Mouse (Mus musculus): Measurements from ENCODE around the gene Smad1.
A peak's percentile ranks its signal among the peaks of the same experiment; 100 is the strongest.

Smad1 gene

DNA sequence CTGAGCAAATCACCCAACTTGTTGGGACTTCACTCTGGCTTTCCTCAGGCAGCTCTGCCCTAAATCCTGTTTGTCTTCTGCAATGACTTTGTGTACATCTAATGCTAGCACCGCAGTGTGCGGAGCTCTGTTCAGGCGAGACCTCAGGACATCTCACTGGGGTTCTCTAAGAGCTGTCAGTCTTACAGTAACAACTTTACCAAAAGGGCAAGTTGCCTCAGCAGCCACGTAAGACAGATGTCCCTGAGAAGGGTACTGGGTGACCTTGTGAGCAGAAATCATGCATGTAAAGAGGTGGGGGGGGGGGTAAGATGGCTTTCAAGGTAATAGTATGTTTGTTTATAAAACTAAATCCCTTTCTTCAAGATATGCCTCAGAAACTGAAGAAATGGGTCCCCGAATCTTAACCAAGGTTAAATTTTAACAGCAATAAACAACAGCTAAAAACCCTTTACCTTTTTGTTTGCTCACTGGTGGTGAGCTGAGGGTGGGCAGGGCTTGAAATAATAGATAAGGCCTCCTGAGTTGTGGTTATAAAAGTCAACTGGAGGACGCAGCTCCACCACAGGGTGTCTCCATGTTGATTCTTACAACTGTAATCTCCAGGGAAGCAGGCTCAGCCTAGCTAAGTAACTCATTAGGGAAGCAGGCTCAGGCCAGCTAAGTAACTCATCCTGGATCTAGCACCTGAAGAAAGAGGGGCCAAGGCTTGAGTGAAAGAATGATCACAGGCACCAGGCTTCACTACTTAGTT lies 38.4 kb downstream of the Smad1 start:
- Histone ChIP-seq H3K27me3 (ENCODE audit: insufficient read depth, low read length) (no peaks in the 10 kb centered on the region), H3K9me3 (ENCODE audit: low read length) (no peaks in the 10 kb centered on the region), H3K4me3 (replicated peaks; ENCODE audit: low read length) (no peak overlapping the region), H3K4me1 (replicated peaks; ENCODE audit: low read depth, low read length) (peaks cover 18% of the 10 kb centered on the region), H3K36me3 (ENCODE audit: insufficient read depth, low read length) (peaks cover 13% of the 10 kb centered on the region)
- TF ChIP-seq POU5F1 (IDR thresholded peaks at IDR 0.05; ENCODE audit: borderline replicate concordance, low read length) = no peak
- TF ChIP-seq CTCF (conservative IDR thresholded peaks at IDR 0.05; ENCODE audit: low read length) = no peak
- no peak for TF ChIP-seq NANOG (IDR thresholded peaks at IDR 0.05; ENCODE audit: borderline replicate concordance, low read length)

DNA sequence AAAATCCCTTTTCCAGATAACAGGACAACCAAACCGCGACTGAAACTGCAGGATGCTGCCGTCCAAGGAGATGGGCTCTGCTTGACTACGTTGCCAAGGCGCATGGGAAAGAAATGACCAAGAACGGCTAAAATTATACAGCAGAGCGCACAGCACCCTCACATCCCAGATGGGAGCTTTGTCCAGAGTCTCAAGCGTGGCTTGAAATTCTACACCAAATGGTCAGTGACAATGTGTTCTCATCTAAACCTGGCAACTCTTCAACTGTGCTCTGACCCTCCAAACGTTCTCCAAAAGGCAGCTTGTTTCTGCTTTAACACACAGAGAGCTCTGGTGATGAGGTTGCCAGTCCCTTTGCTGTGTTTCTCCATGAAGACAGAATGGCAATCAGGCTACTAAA lies 39.0 kb downstream of the Smad1 start:
- H3K36me3 ChIP-seq (ENCODE audit: insufficient read depth, low read length) = peaks cover 8% of the 10 kb centered on the region
- no peak for TF ChIP-seq CTCF (conservative IDR thresholded peaks at IDR 0.05; ENCODE audit: low read length)
- TF ChIP-seq POU5F1 (IDR thresholded peaks at IDR 0.05; ENCODE audit: borderline replicate concordance, low read length) = no peak
- TF ChIP-seq NANOG (IDR thresholded peaks at IDR 0.05; ENCODE audit: borderline replicate concordance, low read length) = no peak
- no peaks in the 10 kb centered on the region for H3K9me3 ChIP-seq (ENCODE audit: low read length)

DNA sequence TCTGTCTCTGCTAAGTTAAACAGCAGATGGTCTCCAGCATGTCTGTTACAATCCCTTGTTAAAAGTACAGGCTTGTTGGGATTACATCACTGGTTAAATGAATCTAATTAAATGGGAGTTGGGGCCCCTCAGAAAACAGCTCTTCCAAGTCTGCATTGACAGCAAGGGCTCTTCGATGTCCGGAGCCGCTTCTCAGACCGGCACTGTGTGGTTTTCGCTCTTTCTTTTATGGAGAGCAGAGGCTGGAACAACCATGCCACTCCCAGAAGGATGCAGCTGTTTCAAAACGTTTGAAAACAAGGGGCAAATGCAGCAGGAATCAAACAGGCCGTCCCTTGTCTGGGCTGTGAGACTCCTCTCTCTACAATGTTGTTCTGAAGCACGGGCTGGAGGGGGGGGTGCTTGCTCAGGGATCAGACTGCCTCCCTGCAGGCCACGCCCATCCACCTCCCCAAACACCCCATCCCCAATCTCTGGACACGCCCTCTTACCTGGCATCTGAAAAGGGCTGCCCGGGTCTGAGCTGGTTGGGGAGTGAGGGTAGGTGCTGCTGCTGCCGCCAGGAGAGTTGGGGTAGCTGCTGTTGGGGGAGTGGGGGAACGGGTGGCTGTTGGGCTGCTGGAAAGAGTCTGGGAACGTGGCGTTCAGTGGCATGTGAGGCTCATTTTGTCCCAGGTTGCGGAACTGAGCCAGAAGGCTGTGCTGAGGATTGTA lies 43.4 kb downstream of the Smad1 start:
- H3K36me3 ChIP-seq (ENCODE audit: insufficient read depth, low read length) = peaks cover 12% of the 10 kb centered on the region; the same call in 1 of the 2 replicates
- no peaks in the 10 kb centered on the region for H3K27me3 ChIP-seq (ENCODE audit: insufficient read depth, low read length)
- H3K4me3 ChIP-seq (replicated peaks; ENCODE audit: low read length) = peak overlapping the region; percentile 45; the same call in 1 of the 2 replicates
- TF ChIP-seq POU5F1 (IDR thresholded peaks at IDR 0.05; ENCODE audit: borderline replicate concordance, low read length) (no peak), NANOG (IDR thresholded peaks at IDR 0.05; ENCODE audit: borderline replicate concordance, low read length) (no peak), CTCF (conservative IDR thresholded peaks at IDR 0.05; ENCODE audit: low read length) (no peak)
- peaks cover 41% of the 10 kb centered on the region for H3K4me1 ChIP-seq (replicated peaks; ENCODE audit: low read depth, low read length)
- no peaks in the 10 kb centered on the region for H3K9me3 ChIP-seq (ENCODE audit: low read length)

More for the DNA sequence above, 39.0 kb downstream of the Smad1 start:
- H3K27me3 ChIP-seq (ENCODE audit: insufficient read depth, low read length) = no peaks in the 10 kb centered on the region
- peaks cover 25% of the 10 kb centered on the region for H3K4me1 ChIP-seq (replicated peaks; ENCODE audit: low read depth, low read length)
- H3K4me3 ChIP-seq (replicated peaks; ENCODE audit: low read length) = no peak overlapping the region

DNA sequence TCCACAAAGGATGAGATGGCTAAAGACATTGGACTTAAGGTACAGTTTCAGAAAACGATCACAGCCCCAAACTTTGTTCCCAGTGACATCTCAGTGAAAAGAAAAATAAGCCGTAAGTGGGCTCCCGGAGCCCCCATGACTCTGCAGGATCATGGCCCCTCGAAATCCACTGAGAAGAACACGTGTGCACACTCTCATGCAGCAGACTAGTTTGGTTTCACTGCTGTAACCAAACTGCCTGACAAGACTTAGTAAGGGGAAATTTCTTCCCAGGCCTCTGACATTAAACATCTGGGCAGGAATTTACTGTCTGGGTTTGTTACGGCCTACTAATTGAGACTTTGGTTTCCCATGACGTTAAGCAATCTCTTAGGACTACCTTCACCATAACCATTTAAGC lies 45.3 kb downstream of the Smad1 start:
- Histone ChIP-seq H3K36me3 (ENCODE audit: insufficient read depth, low read length) (peaks cover 20% of the 10 kb centered on the region; the same call in 1 of the 2 replicates), H3K27me3 (ENCODE audit: insufficient read depth, low read length) (no peaks in the 10 kb centered on the region), H3K9me3 (ENCODE audit: low read length) (no peaks in the 10 kb centered on the region), H3K4me3 (replicated peaks; ENCODE audit: low read length) (no peak overlapping the region), H3K4me1 (replicated peaks; ENCODE audit: low read depth, low read length) (peaks cover 36% of the 10 kb centered on the region)
- TF ChIP-seq CTCF (conservative IDR thresholded peaks at IDR 0.05; ENCODE audit: low read length) (no peak), NANOG (IDR thresholded peaks at IDR 0.05; ENCODE audit: borderline replicate concordance, low read length) (no peak), POU5F1 (IDR thresholded peaks at IDR 0.05; ENCODE audit: borderline replicate concordance, low read length) (no peak)

DNA sequence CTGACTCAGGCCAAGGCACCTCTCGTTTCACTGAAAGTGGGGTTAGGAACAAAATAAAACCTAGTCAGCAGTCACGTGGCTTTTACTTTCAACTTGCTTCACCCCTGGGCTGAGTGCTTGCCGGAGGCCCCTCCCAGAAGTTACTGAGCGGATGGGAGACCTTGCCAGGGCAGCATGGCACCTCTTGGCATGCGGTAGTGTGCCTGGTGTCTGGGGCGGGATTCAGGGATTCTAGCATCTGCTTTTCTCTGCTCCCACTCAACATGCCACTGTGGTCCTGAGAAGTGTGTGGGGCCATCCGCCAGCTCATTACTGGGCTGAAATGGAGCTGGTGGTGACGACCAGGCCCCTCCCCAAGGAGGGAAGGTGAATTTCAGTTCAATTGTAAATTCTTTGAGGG lies 47.4 kb downstream of the Smad1 start:
- Histone ChIP-seq H3K4me3 (replicated peaks; ENCODE audit: low read length) (peak overlapping the region; percentile 41; the same call in 1 of the 2 replicates), H3K36me3 (ENCODE audit: insufficient read depth, low read length) (peaks cover 25% of the 10 kb centered on the region; the same call in 1 of the 2 replicates), H3K27me3 (ENCODE audit: insufficient read depth, low read length) (no peaks in the 10 kb centered on the region), H3K4me1 (replicated peaks; ENCODE audit: low read depth, low read length) (peaks cover 31% of the 10 kb centered on the region), H3K9me3 (ENCODE audit: low read length) (no peaks in the 10 kb centered on the region)
- no peak for TF ChIP-seq POU5F1 (IDR thresholded peaks at IDR 0.05; ENCODE audit: borderline replicate concordance, low read length)

DNA sequence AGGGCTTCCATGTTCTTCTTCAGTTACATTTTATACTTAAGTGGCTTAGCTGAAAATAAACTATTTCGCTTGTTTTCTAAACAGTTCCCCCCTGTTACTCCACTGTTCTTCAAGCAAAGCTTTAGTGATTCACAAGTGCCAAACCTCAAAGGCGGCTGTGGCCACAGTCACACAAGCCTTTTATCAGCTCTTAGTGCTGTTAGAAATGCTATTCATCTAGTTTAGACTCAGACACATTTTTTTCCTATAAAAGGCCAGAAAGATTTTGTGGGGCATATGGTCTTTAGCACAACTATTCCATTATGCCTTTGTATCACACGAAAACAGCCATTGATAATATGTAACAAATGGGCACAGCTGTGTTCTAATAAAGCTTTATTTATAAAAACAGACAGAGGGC lies 48.5 kb downstream of the Smad1 start:
- no peaks in the 10 kb centered on the region for H3K27me3 ChIP-seq (ENCODE audit: insufficient read depth, low read length)
- TF ChIP-seq NANOG (IDR thresholded peaks at IDR 0.05; ENCODE audit: borderline replicate concordance, low read length) (no peak), CTCF (conservative IDR thresholded peaks at IDR 0.05; ENCODE audit: low read length) (no peak), POU5F1 (IDR thresholded peaks at IDR 0.05; ENCODE audit: borderline replicate concordance, low read length) (no peak)
- H3K9me3 ChIP-seq (ENCODE audit: low read length) = no peaks in the 10 kb centered on the region
- H3K36me3 ChIP-seq (ENCODE audit: insufficient read depth, low read length) = peaks cover 30% of the 10 kb centered on the region; the same call in 1 of the 2 replicates
- H3K4me1 ChIP-seq (replicated peaks; ENCODE audit: low read depth, low read length) = peaks cover 21% of the 10 kb centered on the region
- no peak overlapping the region for H3K4me3 ChIP-seq (replicated peaks; ENCODE audit: low read length)

DNA sequence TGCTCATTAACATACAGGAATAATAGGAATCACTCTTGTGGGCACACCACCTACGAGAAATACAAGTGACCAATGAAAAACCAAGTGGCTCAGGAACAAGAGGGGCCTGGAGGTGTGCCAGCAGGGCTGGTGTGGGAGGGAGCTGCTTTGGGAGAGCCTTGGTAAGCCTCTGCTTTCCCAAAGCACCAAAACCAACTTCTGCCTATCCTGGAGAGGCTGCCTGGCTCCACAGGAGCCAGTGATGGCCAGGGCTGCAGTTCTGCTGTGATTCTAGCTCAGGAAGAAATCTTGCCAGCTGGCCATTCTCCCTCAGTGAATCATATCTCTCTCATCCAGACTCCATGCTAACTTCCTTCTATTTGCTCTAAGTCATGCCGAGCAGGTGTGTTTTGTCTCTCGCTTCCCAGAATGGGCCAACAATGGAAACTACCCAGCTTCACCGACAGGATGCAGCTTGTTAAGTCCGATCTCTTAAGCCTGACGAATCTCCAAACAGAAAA lies 49.2 kb downstream of the Smad1 start:
- Histone ChIP-seq H3K9me3 (ENCODE audit: low read length) (no peaks in the 10 kb centered on the region), H3K4me3 (replicated peaks; ENCODE audit: low read length) (no peak overlapping the region), H3K36me3 (ENCODE audit: insufficient read depth, low read length) (peaks cover 30% of the 10 kb centered on the region; the same call in 1 of the 2 replicates), H3K4me1 (replicated peaks; ENCODE audit: low read depth, low read length) (peaks cover 15% of the 10 kb centered on the region), H3K27me3 (ENCODE audit: insufficient read depth, low read length) (no peaks in the 10 kb centered on the region)
- TF ChIP-seq POU5F1 (IDR thresholded peaks at IDR 0.05; ENCODE audit: borderline replicate concordance, low read length) = no peak
- TF ChIP-seq NANOG (IDR thresholded peaks at IDR 0.05; ENCODE audit: borderline replicate concordance, low read length) = no peak
- TF ChIP-seq CTCF (conservative IDR thresholded peaks at IDR 0.05; ENCODE audit: low read length) = no peak

DNA sequence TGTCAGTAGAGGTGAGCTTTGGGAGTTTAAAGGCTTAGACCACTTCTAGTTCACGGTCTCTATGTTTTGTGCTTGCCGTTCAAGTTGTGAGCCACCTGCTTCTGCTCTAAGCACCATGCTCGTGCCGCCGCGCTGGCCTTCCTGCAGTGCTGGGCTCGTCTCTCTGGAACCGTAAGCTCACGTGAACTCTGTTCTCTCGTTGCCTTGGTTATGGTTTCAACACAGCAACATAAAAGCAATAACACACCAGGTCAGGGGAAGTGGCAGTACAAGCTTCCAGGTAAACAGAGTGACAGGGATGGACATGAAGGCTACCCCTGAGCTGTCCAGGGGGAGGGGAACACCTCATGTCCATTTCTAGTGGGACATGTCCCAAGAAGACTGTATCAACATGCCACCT lies 52.9 kb downstream of the Smad1 start:
- H3K4me1 ChIP-seq (replicated peaks; ENCODE audit: low read depth, low read length) = no peaks in the 10 kb centered on the region
- H3K27me3 ChIP-seq (ENCODE audit: insufficient read depth, low read length) = no peaks in the 10 kb centered on the region
- no peak overlapping the region for H3K4me3 ChIP-seq (replicated peaks; ENCODE audit: low read length)
- H3K9me3 ChIP-seq (ENCODE audit: low read length) = no peaks in the 10 kb centered on the region
- TF ChIP-seq CTCF (conservative IDR thresholded peaks at IDR 0.05; ENCODE audit: low read length) (no peak), NANOG (IDR thresholded peaks at IDR 0.05; ENCODE audit: borderline replicate concordance, low read length) (no peak), POU5F1 (IDR thresholded peaks at IDR 0.05; ENCODE audit: borderline replicate concordance, low read length) (no peak)
- H3K36me3 ChIP-seq (ENCODE audit: insufficient read depth, low read length) = peaks cover 41% of the 10 kb centered on the region

Data from E14TG2a.4 (cell line).